8 mouse cellular contexts compared by ENCODE assay signal in the genomic region with DNA sequence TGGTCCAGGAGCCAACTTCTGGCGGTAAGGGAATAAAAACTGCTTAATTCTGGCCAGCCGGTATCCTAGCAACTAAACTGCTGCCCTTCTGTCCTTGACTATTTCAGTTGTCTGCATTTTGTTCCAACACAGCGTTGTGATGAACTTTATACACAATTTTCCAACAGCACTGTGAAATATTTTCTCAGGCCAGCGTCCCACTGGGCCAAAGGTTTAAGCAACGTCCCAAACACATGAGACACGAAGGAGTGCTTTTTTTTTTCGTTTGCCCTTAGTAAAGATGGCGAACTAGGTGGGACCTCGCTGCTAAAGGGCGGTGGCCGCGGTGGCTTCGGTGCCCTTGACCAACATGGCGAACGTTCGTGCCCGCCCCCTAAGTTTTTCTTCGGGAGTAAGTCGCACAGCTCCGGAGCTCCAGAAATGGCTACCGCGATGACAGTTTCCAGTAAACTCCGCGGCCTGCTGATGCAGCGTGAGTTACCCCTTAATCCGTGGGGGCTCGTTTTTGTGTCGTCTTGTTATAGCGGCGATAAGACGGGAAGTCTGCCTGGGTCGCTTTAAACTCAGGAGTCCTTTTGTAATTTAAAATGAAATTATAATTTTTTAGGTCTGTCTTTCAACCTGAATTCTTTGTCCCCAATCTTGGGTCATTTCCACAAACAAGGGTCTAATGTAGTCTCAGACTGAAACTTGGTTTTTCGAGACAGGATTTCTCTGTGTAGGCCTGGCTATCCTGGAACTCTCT. TPM values are rescaled to one million over a fixed set of nuclear protein-coding genes. Genes with fewer than 3 reads are reported as not detected.
DNase-seq lines count a peak whose midpoint lies in the region; ATAC-seq and TF ChIP-seq lines count a peak whose summit lies in the region.

A gene (plus strand): TSS at position 277 of the 745 bp plus-strand sequence.

- peaks cover 5% of the 10 kb centered on the region; the same call in 1 of the 2 replicates for H3K9me3 ChIP-seq in forebrain, embryonic 10.5 days
- no peaks in the 10 kb centered on the region for H3K9me3 ChIP-seq in heart, embryonic 15.5 days (replicated peaks)
- H3K9me3 ChIP-seq in liver, embryonic 14.5 days (ENCODE audit: control insufficient read depth, low read length): no peaks in the 10 kb centered on the region
- H3K9me3 ChIP-seq in neural tube, embryonic 11.5 days (ENCODE audit: control insufficient read depth, low read length): no peaks in the 10 kb centered on the region
- H3K9me3 ChIP-seq in stomach, postnatal 0 days (ENCODE audit: control insufficient read depth, low read length): no peaks in the 10 kb centered on the region

- TF ChIP-seq EP300 in liver, embryonic 14.5 days (IDR thresholded peaks at IDR 0.05; ENCODE audit: low read depth): no peak
- peak; percentile 73 for TF ChIP-seq EP300 in stomach, postnatal 0 days (optimal IDR thresholded peaks at IDR 0.05)

- peak; percentile 75 to 86 for DNase-seq in CD8-positive naive resting alpha-beta T cell, adult 2 months (ENCODE audit: low read depth in 2 of 2, low spot score in 2 of 2)
- DNase-seq in c-Kit-positive CD71-negative TER-119-negative erythroid progenitor cells, embryonic 14.5 days (ENCODE audit: low read depth): peak; percentile 86
- peak; percentile 88 for DNase-seq in forebrain, embryonic 10.5 days (ENCODE audit: extremely low spot score, low spot score)
- peak; percentile 95 for DNase-seq in kidney, postnatal 25 days
- peak; percentile 87 to 90 (median 87) for DNase-seq in liver, embryonic 14.5 days (ENCODE audit: low read depth in 3 of 3, low spot score in 3 of 3)
- peak; percentile 90 for DNase-seq in neural tube, embryonic 11.5 days (ENCODE audit: low spot score)
- DNase-seq in stomach, postnatal 0 days (ENCODE audit: low spot score): peak; percentile 94

- H3K9ac ChIP-seq in heart, embryonic 15.5 days: peak within 1 kb of the TSS; percentile 56
- H3K9ac ChIP-seq in liver, embryonic 14.5 days (replicated peaks): peak within 1 kb of the TSS; percentile 77
- peak within 1 kb of the TSS; percentile 58 for H3K9ac ChIP-seq in neural tube, embryonic 11.5 days (ENCODE audit: low read length)
- H3K9ac ChIP-seq in stomach, postnatal 0 days (ENCODE audit: low read length): peak within 1 kb of the TSS; percentile 76

- H3K27me3 ChIP-seq in forebrain, embryonic 10.5 days (ENCODE audit: poor library complexity, severe bottlenecking): no peaks in the 10 kb centered on the region
- no peaks in the 10 kb centered on the region for H3K27me3 ChIP-seq in heart, embryonic 15.5 days
- no peaks in the 10 kb centered on the region for H3K27me3 ChIP-seq in liver, embryonic 14.5 days (ENCODE audit: control insufficient read depth, insufficient read depth, low read length)
- H3K27me3 ChIP-seq in neural tube, embryonic 11.5 days (ENCODE audit: control insufficient read depth, insufficient read depth, low read length): no peaks in the 10 kb centered on the region
- H3K27me3 ChIP-seq in stomach, postnatal 0 days (ENCODE audit: control insufficient read depth, insufficient read depth, low read length): no peaks in the 10 kb centered on the region

- peak; percentile 81 for ATAC-seq in heart, embryonic 15.5 days (replicated peaks; ENCODE audit: insufficient number of reproducible peaks, insufficient read depth, low FRiP score, low read depth)
- ATAC-seq in liver, embryonic 14.5 days (ENCODE audit: insufficient read depth): peak; percentile 85
- peak; percentile 62; the same call in 1 of the 2 replicates for ATAC-seq in neural tube, embryonic 11.5 days (ENCODE audit: insufficient read depth, low FRiP score, low TSS enrichment)
- ATAC-seq in stomach, postnatal 0 days (ENCODE audit: low FRiP score, low TSS enrichment): peak; percentile 79

- peaks cover 42% of the 10 kb centered on the region for H3K36me3 ChIP-seq in forebrain, embryonic 10.5 days (replicated peaks)
- peaks cover 37% of the 10 kb centered on the region for H3K36me3 ChIP-seq in heart, embryonic 15.5 days
- H3K36me3 ChIP-seq in liver, embryonic 14.5 days (replicated peaks; ENCODE audit: control insufficient read depth, insufficient read depth, low read depth): peaks cover 36% of the 10 kb centered on the region
- peaks cover 22% of the 10 kb centered on the region for H3K36me3 ChIP-seq in neural tube, embryonic 11.5 days (ENCODE audit: control insufficient read depth, insufficient read depth, low read length)
- peaks cover 29% of the 10 kb centered on the region for H3K36me3 ChIP-seq in stomach, postnatal 0 days (ENCODE audit: control insufficient read depth, insufficient read depth, low read length)

- peak within 1 kb of the TSS; percentile 89 for H3K27ac ChIP-seq in forebrain, embryonic 10.5 days
- H3K27ac ChIP-seq in heart, embryonic 15.5 days: peak within 1 kb of the TSS; percentile 88
- H3K27ac ChIP-seq in liver, embryonic 14.5 days: peak within 1 kb of the TSS; percentile 69
- H3K27ac ChIP-seq in neural tube, embryonic 11.5 days (ENCODE audit: low read depth, low read length): peak within 1 kb of the TSS; percentile 64
- H3K27ac ChIP-seq in stomach, postnatal 0 days (replicated peaks): peak within 1 kb of the TSS; percentile 96

- peaks cover 32% of the 10 kb centered on the region for H3K4me1 ChIP-seq in forebrain, embryonic 10.5 days
- H3K4me1 ChIP-seq in heart, embryonic 15.5 days (replicated peaks): peaks cover 52% of the 10 kb centered on the region
- peaks cover 8 to 13% of the 10 kb centered on the region in 2 experiments for H3K4me1 ChIP-seq in liver, embryonic 14.5 days (replicated peaks; ENCODE audit: control insufficient read depth in 2 of 2, insufficient read depth in 2 of 2, low read length in 1 of 2)
- H3K4me1 ChIP-seq in neural tube, embryonic 11.5 days (ENCODE audit: control insufficient read depth, insufficient read depth, low read length): peaks cover 10% of the 10 kb centered on the region
- H3K4me1 ChIP-seq in stomach, postnatal 0 days (replicated peaks; ENCODE audit: control insufficient read depth, insufficient read depth): no peaks in the 10 kb centered on the region

- WGBS in forebrain, embryonic 10.5 days: 4% methylated on average over 33 of the region's 33 CpGs
- 2% methylated on average over 33 of the region's 33 CpGs for WGBS in heart, embryonic 15.5 days
- WGBS in liver, embryonic 14.5 days (ENCODE audit: insufficient replicate concordance): 2% methylated on average over 33 of the region's 33 CpGs
- 2% methylated on average over 33 of the region's 33 CpGs for WGBS in neural tube, embryonic 11.5 days
- 1% methylated on average over 33 of the region's 33 CpGs for WGBS in stomach, postnatal 0 days

- TF ChIP-seq CTCF in liver, embryonic 14.5 days (IDR thresholded peaks at IDR 0.05; ENCODE audit: low read depth): no peak
- TF ChIP-seq CTCF in stomach, postnatal 0 days (IDR thresholded peaks at IDR 0.05; ENCODE audit: low read depth): no peak

- peak within 1 kb of the TSS; percentile 56 for H3K4me3 ChIP-seq in forebrain, embryonic 10.5 days
- H3K4me3 ChIP-seq in heart, embryonic 15.5 days: peak within 1 kb of the TSS; percentile 54
- peak within 1 kb of the TSS; percentile 61 to 87 for H3K4me3 ChIP-seq in liver, embryonic 14.5 days (ENCODE audit: insufficient read depth in 1 of 2, low read depth in 2 of 2, low read length in 2 of 2)
- peak within 1 kb of the TSS; percentile 39 for H3K4me3 ChIP-seq in neural tube, embryonic 11.5 days (ENCODE audit: low read depth, low read length)
- peak within 1 kb of the TSS; percentile 50 for H3K4me3 ChIP-seq in stomach, postnatal 0 days (ENCODE audit: low read depth, low read length)

- H3K4me2 ChIP-seq in heart, embryonic 15.5 days: peak within 1 kb of the TSS; percentile 62
- peak within 1 kb of the TSS; percentile 66 for H3K4me2 ChIP-seq in liver, embryonic 14.5 days (ENCODE audit: low read depth)
- H3K4me2 ChIP-seq in neural tube, embryonic 11.5 days (ENCODE audit: low read depth): peak within 1 kb of the TSS; percentile 58
- H3K4me2 ChIP-seq in stomach, postnatal 0 days (replicated peaks; ENCODE audit: low read depth): peak within 1 kb of the TSS; percentile 54

RNA-seq across cellular contexts. Expression of the gene that starts here (rescaled TPM):
- 68.5 and 72.0 TPM in 2 replicates for polyA plus RNA-seq in forebrain, embryonic 10.5 days (2016; fragmentation: Nextera tagmentation; extraction: Ambion mirVana)
- polyA plus RNA-seq in heart, embryonic 15.5 days (2015; fragmentation: Nextera tagmentation; extraction: Ambion mirVana): 224 and 234 TPM in 2 replicates
- polyA plus RNA-seq in liver, embryonic 14.5 days (2012; rRNA removed): 62.4 and 62.7 TPM in 2 replicates
- polyA plus RNA-seq in liver, embryonic 14.5 days (2014; fragmentation: Nextera tagmentation; extraction: Ambion mirVana): 92.5 and 97.4 TPM in 2 replicates
- 88.7 and 90.9 TPM in 2 replicates for polyA plus RNA-seq in neural tube, embryonic 11.5 days (2014; fragmentation: Nextera tagmentation; extraction: Ambion mirVana)
- polyA plus RNA-seq in stomach, postnatal 0 days (2015; fragmentation: Nextera tagmentation; extraction: Ambion mirVana): 426 and 435 TPM in 2 replicates

Comparison
In these comparisons a context has a peak if more than half of its experiments do, and no peak if none do; other contexts are left out.
1. Peak in every context shown above with its lines: DNase-seq, ATAC-seq, H3K4me3 ChIP-seq and H3K27ac ChIP-seq.